Mouse (Mus musculus) MEL (cell line): ENCODE measurements around the gene Klrb1b.
"Not testable (repeated sequence)": the region's sequence is repeated elsewhere in the genome, so short reads cannot be mapped to it uniquely, and the experiment has no call there.

Source experiments
- CTCF ChIP-seq, 3 experiments: IDR thresholded peaks in 2 of 3; conservative IDR thresholded peaks in 1 of 3; 2 replicates each; pipeline ENCODE4 v1.5.1; 2011 to 2012; ENCODE audit warnings: low read length in 3 of 3, low read depth in 2 of 3, mild to moderate bottlenecking in 2 of 3, improper control_type of control experiment in 1 of 3, inconsistent platforms in 1 of 3, mixed read lengths in 1 of 3, moderate library complexity in 1 of 3; ENCODE audit not compliant: control insufficient read depth in 1 of 3, insufficient read depth in 1 of 3, poor library complexity in 1 of 3, severe bottlenecking in 1 of 3
- E2F4 ChIP-seq: IDR thresholded peaks from 2 replicates; pipeline ENCODE4 v1.6.1; 2011; ENCODE audit warnings: low read depth, low read length, improper control_type of control experiment, borderline replicate concordance
- POLR2AphosphoS2 ChIP-seq: IDR thresholded peaks from 2 replicates; pipeline ENCODE4 v1.6.1; 2011; ENCODE audit warnings: low read length, improper control_type of control experiment

- TF ChIP-seq CTCF (IDR thresholded peaks at IDR 0.05 in 2 of 3, conservative IDR thresholded peaks at IDR 0.05 in 1 of 3; ENCODE audit: control insufficient read depth in 1 of 3, insufficient read depth in 1 of 3, low read depth in 2 of 3, low read length in 3 of 3, poor library complexity in 1 of 3, severe bottlenecking in 1 of 3), result peak; percentile 24 to 40 (median 34); a peak in 5 of 6 replicates
- TF ChIP-seq E2F4, POLR2AphosphoS2: not testable (repeated sequence)
These were observed 26.8 kb downstream of the Klrb1b start for GRCm38 (mm10) chr6:128799144-128799895.
